Mouse (Mus musculus) layer of hippocampus, adult 8-10 months (tissue): ENCODE data around the gene Gm14325. TPM values are rescaled to one million over a fixed set of nuclear protein-coding genes. Genes with fewer than 3 reads are reported as not detected.
"Not testable (repeated sequence)": the region's sequence is repeated elsewhere in the genome, so short reads cannot be mapped to it uniquely, and the experiment has no call there.

ENCODE experiments used
- DNase-seq, 2 experiments: peaks; one replicate each; pipeline ENCODE4 v3.0.0; 2022; ENCODE audit warnings: low spot score in 2 of 2
- total RNA-seq, 4 experiments: library from RNA; stranded (reverse); gene quantifications; 2 replicates each; pipeline ENCODE4 v1.2.4; 2022

The Gm14325 gene
- 100 to 1,000 TPM; 119 to 179 (median 147) TPM for total RNA-seq

DNA sequence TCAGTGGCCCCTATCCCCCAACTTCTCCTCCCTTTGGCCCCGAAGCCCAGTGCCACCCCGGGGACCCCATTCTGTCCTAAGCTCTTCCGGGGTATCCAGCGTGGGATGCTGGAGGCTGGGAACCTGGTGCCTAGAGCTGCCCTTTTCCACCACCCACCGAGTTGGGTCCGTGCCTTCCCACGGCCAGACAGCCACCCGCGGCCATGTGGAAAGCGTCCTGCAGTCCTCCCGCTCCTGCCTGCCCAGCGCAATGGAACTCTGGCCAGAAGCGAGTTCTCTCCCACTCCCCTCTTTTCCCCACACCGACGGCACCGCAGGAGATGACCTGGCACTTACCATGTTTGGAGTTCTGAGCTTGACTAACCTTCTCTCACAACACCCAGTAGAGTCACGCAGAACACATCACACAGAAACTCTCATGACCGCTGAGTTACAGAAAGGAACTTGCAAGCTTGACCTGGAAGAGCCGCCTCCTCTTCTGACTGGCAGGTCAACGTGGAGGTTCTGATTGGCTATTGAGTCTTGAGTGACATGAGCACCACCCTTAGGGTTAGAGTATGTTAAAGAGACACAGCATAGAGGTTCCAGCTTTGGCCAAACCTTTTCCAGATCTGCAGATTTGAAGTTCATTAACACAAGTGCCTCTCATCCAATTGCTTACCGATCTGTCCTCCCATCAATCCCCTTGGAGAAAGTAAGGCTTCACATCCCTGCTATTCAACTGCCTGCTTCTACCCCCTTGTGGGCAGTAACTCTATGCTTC, at the start of gene Gm14325:
Gene Gm14325, minus strand, starts transcription at position 436 of the 763 bp plus-strand sequence.
- peak; percentile 79 to 85 for DNase-seq

DNA sequence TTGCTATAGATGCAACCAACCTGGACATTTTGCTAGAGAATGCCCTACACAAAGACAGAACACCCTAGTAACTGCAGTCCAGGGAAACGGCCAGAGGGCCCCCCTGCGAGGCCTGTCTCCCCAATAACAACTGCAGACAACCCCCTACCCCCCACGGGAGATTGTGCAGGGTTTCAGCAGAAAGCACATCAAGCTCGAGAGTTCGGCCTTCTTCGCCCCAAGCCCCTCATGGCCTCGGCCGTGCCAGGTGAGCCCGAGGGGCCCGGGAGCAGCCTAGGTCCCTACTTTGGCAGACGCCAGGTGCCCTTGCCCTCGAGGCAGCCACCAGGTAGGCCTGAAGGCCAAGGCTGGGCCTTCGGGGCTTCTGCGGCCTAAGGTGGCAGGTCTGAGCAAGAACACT, 47.6 kb upstream of the Gm14325 start:
- DNase-seq, result not testable (repeated sequence)

DNA sequence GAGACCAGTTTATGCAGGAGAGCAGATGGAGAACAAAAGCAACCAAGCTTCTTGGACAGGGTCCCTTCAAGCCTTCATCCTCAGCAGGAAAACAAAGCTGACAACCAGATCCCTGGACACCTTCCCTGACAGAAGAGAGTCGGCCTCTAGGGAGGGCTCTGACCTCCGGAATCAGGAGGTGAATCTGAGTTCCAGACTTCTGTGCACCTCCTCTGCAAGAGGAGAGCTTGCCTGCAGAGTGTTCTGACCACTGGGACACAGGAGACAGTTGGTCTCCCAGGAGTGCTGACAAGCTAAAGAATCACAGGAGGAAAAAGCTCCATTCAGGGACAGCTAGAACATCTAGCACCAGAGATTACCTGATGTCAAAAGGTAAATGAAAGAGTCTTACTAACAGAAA, 22.1 kb upstream of the Gm14325 start:
- DNase-seq, result not testable (repeated sequence)

DNA sequence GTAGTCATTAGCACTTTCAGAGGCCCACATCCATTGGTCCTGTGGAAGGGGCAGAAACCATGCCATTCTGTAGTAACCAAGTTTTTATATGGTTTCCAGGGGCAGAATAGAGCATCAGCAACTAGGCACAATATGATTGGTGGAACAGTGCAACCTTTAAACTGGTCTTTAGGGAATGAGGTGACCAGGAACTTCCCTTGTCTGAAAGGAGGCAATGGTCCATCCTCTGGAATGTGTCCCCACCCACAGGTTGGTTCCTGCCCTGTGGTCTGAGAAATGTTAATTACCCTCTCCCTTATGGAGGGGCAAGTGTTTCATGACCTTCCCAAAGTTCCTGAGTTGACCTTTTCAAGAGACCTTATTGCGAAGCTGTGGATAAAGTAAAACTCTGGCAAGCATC, 3.5 kb upstream of the Gm14325 start:
- not testable (repeated sequence) for DNase-seq

DNA sequence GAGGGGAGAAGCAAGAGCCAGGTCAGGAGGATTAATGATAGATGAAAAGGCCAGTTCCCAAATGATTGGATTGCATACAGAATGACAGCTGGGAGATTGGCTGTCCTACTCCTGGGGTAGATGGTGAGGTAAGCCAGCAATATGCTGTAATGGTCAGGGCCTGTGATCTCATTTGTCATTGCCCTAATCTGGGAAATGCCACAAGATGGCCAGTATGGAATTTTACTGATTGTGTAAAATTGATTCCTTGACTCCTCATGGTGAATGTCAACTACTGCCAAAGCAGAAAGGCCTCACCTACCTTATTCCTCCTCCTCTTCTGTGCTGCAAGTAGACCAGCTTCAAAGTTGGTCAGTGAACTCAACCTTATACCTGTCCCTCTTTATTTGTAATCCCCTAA, 3.4 kb downstream of the Gm14325 start:
- not testable (repeated sequence) for DNase-seq

DNA sequence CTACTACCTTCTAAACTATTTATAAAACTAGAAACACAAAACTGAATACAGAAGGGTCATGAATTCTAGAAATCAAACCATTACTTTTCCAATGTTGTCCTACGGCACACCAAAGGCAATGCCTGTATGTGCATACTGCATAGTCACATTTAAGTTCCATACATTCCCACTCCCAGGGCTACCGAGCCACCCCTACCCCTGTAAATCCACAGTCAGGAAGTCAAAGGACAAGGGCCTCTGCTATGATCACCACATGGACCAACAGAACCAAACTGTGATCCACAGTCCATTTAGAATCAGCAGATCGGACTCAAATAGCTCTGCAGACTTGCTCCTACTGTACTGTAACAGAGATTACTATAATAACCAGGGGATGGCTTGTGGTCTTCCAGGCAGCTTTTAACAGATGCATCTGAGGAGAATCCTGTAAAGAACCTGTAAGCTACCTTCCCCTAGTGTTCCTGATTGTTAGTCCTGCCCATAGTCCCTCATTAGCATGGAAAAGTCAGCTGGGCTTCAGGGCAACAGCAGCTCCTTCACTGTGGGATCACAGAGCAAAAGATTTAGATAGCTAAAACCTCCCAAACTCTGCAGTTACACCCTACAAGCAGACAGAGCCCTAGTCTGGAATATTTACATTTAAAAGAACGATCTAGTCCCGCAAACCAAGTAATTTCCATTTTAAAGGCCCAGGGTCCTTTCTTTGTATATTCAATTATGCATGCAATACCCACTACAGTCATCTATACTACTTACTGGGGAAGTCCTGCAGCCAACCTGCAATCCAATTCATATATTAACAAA, 4.2 kb downstream of the Gm14325 start:
- DNase-seq, result not testable (repeated sequence)

DNA sequence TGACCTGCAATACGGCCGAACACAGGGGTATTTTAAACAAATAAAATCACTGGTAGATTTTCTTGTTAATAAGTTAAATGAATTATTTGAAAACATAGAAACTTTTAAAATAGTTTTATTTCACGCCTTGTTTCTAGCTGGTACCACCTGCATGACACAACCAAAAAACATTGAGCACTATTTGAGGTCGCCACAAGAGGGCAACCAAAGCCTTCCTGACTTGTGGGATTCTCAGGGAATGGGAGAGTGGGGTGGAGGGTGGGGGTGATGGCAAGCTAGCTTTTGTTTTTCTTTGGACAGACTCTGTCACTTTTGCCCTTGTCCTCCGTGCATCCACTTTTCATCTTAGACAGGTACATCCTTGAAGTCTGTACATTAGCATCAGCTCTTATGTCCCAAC, 18.2 kb downstream of the Gm14325 start:
- peak in 1 of 2 experiments; percentile 53 for DNase-seq

DNA sequence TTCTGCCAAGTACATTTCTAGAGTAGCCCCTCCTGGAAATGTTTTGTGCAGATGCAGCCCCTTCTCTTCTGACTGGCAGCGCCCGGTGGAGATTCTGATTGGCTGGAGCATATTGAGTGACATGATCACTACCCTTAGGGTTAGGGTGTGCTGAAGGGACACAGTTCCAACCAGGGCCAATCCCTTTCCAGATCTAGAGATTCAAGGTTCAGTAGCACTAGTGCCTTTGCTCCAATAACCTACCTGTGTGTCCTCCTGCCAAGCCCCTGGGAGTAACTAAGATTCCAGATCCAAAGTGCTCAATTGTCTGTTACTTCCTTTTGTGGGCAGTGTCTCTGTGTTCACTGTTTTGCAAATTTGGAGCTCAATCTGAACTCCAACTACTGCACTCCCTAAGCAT, 34.0 kb downstream of the Gm14325 start:
- DNase-seq, result not testable (repeated sequence)

DNA sequence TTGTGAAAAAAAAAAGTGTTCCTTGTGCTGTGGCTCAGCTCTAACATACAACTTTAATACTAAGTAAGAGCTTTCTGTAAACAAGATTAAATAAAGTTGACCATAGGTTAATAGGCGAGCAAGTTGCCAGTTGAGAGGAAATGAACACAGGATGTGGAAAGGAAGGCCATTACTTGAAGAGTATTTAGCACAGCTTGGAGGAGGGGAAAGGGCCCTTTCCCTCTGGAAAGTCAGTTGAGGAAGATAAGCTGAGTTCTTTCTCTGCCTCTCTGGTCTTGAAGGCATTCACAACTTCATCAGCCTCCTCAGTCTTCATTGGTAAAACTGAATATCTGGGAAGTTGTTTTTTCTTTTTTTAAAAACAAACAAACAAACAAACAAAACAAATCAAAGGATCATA, 52.8 kb downstream of the Gm14325 start:
- DNase-seq, result not testable (repeated sequence)

Other genes starting within 250 kb of the Gm14325 start
- 10 to 100 TPM; 28.5 to 41.3 (median 36.1) TPM for gene Gm14322, start 81.0 kb downstream of the Gm14325 start, total RNA-seq
- gene Gm14327, start 56.8 kb upstream of the Gm14325 start, total RNA-seq, result 10 to 100 TPM in 1 of 4 experiments, 1 to 10 TPM in 3; 5.4 to 10.4 (median 6.4) TPM
- 1 to 10 TPM in 3 of 4 experiments, under 1 TPM in 1; 0.64 to 1.3 (median 1.1) TPM for gene Zfp972, start 85.3 kb upstream of the Gm14325 start, total RNA-seq
- gene Gm14326, start 117.0 kb upstream of the Gm14325 start, total RNA-seq, result 10 to 100 TPM; 57.9 to 76.8 (median 68.9) TPM
- 10 to 100 TPM; 30.7 to 40.8 (median 31.1) TPM for gene Zfp971, start 182.9 kb upstream of the Gm14325 start, total RNA-seq
- 10 to 100 TPM; 23.3 to 36.1 (median 27.2) TPM for gene Zfp931, start 238.1 kb upstream of the Gm14325 start, total RNA-seq